Mouse (Mus musculus): Measurements from ENCODE around the gene Zfp979.
"Not testable (repeated sequence)": the region's sequence is repeated elsewhere in the genome, so short reads cannot be mapped to it uniquely, and the experiment has no call there.

The Zfp979 gene

GRCm38 (mm10) chr4:147642413-147642812, at the start of gene Zfp979:
TSS of gene Zfp979 (minus strand) at chr4:147642513.
- not testable (repeated sequence) for DNase-seq (ENCODE audit: low read depth, low spot score)

- DNase-seq (ENCODE audit: low read depth, low spot score), result not testable (repeated sequence)
These were observed 12.9 kb upstream of the Zfp979 start for GRCm38 (mm10) chr4:147655245-147655644.

GRCm38 (mm10) chr4:147647407-147647806, 5.1 kb upstream of the Zfp979 start:
- not testable (repeated sequence) for DNase-seq (ENCODE audit: low read depth, low spot score)

GRCm38 (mm10) chr4:147641932-147642331, 381 bp downstream of the Zfp979 start:
- not testable (repeated sequence) for DNase-seq (ENCODE audit: low read depth, low spot score)

- not testable (repeated sequence) for DNase-seq (ENCODE audit: low read depth, low spot score)
These were observed 8.5 kb downstream of the Zfp979 start for GRCm38 (mm10) chr4:147633818-147634262.

- DNase-seq (ENCODE audit: low read depth, low spot score), result not testable (repeated sequence)
These were observed 35.8 kb downstream of the Zfp979 start for GRCm38 (mm10) chr4:147606511-147606910.

- no peak for DNase-seq (ENCODE audit: low read depth, low spot score)
These were observed 36.8 kb downstream of the Zfp979 start for GRCm38 (mm10) chr4:147605521-147605920.

GRCm38 (mm10) chr4:147603806-147604205, 38.5 kb downstream of the Zfp979 start:
- DNase-seq (ENCODE audit: low read depth, low spot score), result no peak

GRCm38 (mm10) chr4:147601881-147602280, 40.4 kb downstream of the Zfp979 start:
- no peak for DNase-seq (ENCODE audit: low read depth, low spot score)

GRCm38 (mm10) chr4:147598831-147599230, 43.5 kb downstream of the Zfp979 start:
- DNase-seq (ENCODE audit: low read depth, low spot score), result no peak

- no peak for DNase-seq (ENCODE audit: low read depth, low spot score)
These were observed 44.6 kb downstream of the Zfp979 start for GRCm38 (mm10) chr4:147597685-147598084.

GRCm38 (mm10) chr4:147594630-147595029, 47.7 kb downstream of the Zfp979 start:
- DNase-seq (ENCODE audit: low read depth, low spot score), result not testable (repeated sequence)

- DNase-seq (ENCODE audit: low read depth, low spot score), result no peak
These were observed 55.5 kb downstream of the Zfp979 start for GRCm38 (mm10) chr4:147586511-147587473.

- DNase-seq (ENCODE audit: low read depth, low spot score), result not testable (repeated sequence)
These were observed 62.9 kb downstream of the Zfp979 start for GRCm38 (mm10) chr4:147579371-147579770.

- DNase-seq (ENCODE audit: low read depth, low spot score), result not testable (repeated sequence)
These were observed 71.2 kb downstream of the Zfp979 start for GRCm38 (mm10) chr4:147571156-147571555.

GRCm38 (mm10) chr4:147565426-147566220, 76.7 kb downstream of the Zfp979 start:
- no peak for DNase-seq (ENCODE audit: low read depth, low spot score)

Data from brain, adult 2 months (tissue).